Mouse (Mus musculus) T-helper 17 cell (primary cell): ENCODE data around the gene Ipo7.
"Not testable (repeated sequence)": the region's sequence is repeated elsewhere in the genome, so short reads cannot be mapped to it uniquely, and the experiment has no call there.

Experiments
- in situ Hi-C, 2 experiments: fragments of 300-600 bp; cut with MboI, MseI; formaldehyde crosslinking; loops; 1 replicate in 1 of 2; 2 replicates in 1 of 2; pipeline ENCODE4 v1.15.1; 2025; ENCODE audit warnings: high pct_unique_total_duplicates in 2 of 2

Gene Ipo7

DNA sequence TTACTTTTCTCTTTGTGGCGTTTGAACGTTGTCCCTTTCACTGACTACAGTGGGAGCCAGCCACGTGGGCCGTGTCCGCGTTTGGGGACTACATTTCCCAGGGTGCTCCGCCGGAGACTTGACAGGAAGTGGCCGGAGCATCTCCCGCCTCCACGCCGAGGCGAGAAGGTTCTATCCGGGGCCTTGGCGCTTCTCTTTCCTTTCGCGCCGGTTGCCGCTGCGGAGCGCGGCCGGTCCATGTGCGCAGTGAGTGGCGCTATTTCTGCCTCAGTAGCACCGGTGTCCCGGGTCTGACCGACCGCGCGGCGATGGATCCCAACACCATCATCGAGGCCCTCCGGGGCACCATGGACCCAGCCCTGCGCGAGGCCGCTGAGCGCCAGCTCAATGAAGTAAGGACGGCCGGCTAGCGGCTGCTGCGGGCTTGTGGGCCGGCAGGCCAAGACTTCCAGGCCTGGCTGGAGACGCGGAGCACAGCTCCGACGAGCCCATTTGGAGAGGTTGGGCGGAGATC is at the start of gene Ipo7:
Gene Ipo7 (plus strand): TSS at position 158 of the 514 bp plus-strand sequence.
- in situ Hi-C loops, result loop anchor here in 1 of 2 experiments (5.0 kb wide), 1 partner anchor 36 kb away; no protein-coding TSS in a partner anchor

DNA sequence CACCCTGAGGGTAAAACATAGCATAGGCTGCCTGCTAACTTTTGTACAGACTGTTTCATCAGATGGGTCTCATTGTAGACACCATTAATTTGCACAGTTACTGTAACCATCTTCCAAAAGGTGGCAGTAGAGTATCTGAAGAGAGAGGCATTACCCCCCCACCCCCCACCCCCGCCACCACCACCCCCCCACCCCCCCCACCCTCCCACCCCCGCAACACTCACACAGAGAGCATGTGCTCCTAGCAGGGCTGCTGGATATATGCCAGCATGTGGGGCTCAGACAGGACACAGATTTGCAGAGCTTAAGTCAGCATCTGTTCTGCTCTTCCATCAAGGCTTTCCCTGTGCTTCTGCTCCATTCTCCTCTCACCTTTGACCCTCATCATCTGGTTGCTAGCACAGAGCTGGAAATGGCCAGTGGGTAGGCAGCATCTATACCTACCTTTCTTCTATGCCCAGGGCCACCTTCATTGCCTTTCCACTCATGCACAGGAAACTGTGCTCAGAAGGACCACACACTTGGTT is 49.1 kb upstream of the Ipo7 start:
- in situ Hi-C loops, result loop anchor here in 1 of 2 experiments (25.0 kb wide), 1 partner anchor 643 kb away; the partner anchor contains the start of gene Sbf2

DNA sequence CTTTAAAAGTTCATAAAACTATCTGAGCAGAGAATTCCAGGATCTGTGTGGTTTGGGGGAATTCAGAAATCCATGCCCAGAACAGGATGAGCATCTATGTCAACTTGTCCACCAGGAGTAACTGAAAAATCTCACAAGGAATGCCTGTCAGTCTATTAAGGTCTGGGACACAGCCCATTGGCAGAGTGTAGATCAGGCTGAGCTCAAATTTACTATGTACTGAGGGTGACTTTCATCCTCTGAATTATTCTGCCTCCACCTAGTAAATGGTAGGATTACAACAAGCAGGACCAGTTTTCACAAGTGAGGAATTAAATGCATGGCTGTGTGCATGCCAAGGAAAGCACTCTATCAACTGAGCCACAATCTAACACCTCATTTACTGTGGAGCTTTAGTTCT is 48.5 kb upstream of the Ipo7 start:
- in situ Hi-C loops, result loop anchor here in 1 of 2 experiments (25.0 kb wide), 1 partner anchor 643 kb away; the partner anchor contains the start of gene Sbf2

DNA sequence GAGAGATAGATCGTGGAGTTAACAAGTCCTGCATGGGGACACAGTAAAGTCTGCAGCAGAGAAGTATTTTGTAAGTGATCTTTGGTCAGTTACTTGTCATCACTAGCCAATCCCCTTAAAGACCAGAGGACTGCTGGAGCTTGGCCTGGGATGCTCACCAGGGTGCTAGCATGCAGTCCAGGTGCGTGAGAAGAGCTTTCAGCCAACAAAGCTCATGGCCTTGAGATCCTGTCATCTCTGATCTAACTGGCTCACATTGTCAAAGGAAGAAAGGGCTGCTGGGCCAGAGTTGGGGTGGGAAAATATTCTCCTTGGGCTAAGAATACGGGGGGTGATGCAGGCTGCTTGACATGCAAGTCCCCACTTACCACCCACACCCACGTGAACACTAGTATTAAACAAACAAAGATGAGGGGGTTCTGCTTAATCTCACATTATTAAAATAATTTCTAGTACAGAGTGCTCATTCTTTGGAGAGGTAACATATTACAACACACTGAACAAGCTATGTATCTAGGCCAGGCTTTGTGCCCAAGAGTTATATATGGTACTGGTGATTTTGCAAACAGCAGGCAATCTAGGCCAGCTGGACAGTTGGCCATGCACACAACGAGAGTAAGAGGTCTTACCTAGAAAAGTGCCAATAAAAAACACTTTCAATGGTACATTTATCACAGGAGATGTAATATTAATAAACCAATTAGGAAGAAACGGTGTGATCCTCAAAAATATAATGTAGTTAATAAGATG is 41.9 kb upstream of the Ipo7 start:
- in situ Hi-C loops, result loop anchor here in 1 of 2 experiments (5.0 kb wide), 1 partner anchor 76 kb away; no protein-coding TSS in a partner anchor

DNA sequence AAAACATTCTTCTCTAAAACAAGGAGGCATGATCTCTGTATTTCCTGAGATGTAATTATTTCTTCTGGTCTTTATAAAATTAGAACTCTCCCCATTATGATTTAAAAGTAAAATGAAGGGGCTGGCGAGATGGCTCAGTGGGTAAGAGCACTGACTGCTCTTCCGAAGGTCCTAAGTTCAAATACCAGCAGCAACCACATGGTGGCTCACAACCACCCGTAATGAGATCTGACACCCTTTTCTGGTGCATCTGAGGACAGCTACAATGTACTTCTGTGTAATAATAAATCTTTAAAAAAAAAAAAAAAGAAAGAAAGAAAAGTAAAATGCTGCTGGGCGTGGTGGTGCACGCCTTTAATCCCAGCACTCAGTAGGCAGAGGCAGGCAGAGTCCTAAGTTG is 40.9 kb upstream of the Ipo7 start:
- in situ Hi-C loops, result loop anchor here in 1 of 2 experiments (5.0 kb wide), 1 partner anchor 75 kb away; no protein-coding TSS in a partner anchor

DNA sequence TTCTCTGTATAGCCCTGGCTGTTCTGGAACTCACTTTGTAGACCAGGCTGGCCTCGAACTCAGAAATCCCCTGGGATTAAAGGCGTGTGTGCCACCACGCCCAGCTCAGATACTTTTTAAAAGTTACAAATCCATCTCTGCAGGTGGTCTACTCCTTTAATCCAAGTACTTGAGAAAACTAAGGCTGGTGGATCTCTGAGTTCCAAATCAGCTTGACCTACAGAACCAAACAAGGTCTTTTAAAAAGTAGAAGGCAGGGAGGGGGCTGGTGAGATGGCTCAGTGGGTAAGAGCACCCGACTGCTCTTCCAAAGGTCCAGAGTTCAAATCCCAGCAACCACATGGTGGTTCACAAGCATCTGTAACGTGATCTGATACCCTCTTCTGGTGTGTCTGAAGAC is 33.5 kb upstream of the Ipo7 start:
- in situ Hi-C loops, result loop anchor here in 1 of 2 experiments (5.0 kb wide), 1 partner anchor 33 kb away; the partner anchor contains the start of gene Ipo7

DNA sequence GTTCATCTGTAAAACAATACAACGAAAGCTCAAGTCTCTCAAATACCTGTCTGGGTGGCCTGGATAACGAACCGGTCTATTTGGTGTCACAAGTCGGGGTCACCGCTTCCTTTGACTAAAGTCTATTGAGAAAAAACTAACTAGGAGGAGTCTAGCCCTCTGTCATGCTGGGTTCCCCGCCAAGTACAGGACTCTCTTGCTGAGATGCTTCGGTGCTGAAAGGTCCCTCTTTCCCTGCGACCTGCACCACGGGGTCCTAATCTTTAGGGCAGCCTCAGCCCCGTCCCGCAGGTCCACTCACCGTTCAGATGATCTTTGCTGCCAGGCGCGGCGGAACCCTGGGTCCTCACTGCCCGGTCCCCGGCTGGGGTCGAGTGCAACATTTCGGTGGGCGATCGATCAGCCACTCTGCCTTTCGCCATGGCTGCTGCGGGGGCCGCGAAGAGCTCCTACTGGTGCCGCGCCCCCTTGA is 32.4 kb upstream of the Ipo7 start:
- in situ Hi-C loops, result no loop called here

DNA sequence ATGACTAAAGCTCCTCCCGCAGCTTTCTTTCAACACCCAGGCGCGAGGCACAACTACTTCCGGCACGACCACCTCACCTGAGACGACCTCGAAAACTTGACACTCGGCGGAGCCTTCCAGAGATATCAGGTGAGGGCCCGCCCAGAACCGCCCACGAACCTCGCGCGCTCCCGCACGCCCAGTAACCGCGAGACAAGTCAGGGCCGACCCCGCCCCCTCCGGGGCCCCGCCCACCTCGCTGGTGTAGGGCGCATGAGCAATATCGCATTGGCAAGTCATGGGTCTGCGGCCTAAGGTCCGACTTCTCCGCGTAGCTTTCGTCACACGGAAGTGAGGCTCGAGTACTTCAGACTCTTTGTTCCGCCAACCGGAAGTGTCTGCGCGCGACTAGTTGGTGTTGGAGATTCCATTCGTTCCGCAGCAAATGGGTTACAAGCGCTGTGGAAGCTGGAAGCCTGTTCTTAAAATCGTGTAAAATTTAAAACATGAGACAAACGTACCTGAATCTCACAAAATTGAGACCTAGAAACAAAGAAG is 31.9 kb upstream of the Ipo7 start:
- in situ Hi-C loops, result no loop called here

DNA sequence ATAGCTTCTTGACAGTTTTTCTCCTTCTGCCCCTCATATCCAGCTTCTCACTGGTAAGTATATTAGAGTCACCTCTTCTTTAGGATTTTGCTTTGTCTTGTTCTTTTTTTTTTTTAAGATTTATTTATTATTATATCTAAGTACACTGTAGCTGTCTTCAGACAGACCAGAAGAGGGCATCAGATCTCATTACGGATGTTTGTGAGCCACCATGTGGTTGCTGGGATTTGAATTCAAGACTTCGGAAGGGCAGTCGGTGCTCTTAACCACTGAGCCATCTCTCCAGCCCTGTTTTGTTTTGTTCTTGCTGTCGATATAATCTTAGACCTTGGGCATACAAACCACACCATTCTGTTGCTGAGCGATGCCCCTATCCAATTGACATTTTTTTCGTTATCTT is 31.3 kb upstream of the Ipo7 start, which contains the start of gene Tmem41b:
Gene Tmem41b (minus strand): TSS at position 155 of the 400 bp plus-strand sequence.
- in situ Hi-C loops, result not testable (repeated sequence)

DNA sequence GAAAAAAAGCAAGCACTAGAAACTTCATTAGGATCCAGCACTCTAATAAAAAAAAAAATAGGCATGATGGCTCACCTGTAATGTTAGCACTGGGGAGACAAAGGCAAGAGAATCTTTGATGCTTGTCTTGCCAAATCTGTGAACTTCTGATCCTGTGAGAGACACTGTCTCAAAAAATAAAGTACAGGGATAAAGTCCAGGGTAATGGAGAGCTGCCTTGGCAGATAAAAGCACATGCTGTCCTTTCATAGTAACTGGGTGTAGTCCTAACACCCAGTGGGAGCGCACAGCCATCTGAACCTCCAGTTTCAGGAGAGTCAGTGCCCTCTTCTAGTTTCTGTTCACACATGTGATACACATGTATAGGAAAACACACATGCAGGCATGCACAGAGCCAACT is 26.8 kb upstream of the Ipo7 start:
- in situ Hi-C loops, result no loop called here

DNA sequence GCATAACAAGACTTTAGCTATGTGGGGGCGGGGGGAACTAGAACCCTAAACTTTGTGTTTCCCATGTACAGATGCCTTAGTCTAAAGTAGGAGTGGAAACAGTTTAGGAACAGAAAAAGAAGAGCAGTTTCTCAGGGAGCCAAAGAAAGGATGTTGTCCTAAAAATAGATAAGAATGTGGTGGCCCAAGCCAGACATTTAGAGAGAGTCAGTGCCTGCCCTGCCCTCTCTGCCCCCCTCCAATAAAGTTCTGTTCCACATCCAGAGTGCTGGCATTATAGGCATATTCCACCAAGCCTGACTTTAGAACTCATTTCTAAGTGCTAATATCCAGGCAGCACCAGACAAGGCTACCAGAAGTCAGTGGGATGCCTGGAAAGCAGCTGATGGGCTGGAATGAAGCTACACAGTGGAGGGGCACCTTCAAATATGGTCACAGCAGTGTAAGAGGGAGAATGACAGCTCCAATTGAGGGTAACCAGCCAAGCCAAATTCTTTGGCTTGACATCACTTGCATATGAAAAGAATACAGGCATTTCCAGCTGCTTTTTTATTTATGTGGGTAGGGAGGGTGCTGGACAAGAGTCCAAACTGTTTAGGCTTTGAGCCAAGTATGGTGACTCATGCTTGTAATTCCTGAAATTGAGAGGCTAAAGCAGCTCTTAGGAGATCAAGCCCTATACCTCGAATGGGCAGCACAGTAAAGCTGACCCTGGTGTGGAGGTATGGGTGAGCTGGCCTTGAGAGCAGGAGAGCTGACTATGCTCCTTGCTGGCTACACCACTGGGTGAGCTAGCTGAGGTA is 24.7 kb upstream of the Ipo7 start:
- in situ Hi-C loops, result no loop called here

DNA sequence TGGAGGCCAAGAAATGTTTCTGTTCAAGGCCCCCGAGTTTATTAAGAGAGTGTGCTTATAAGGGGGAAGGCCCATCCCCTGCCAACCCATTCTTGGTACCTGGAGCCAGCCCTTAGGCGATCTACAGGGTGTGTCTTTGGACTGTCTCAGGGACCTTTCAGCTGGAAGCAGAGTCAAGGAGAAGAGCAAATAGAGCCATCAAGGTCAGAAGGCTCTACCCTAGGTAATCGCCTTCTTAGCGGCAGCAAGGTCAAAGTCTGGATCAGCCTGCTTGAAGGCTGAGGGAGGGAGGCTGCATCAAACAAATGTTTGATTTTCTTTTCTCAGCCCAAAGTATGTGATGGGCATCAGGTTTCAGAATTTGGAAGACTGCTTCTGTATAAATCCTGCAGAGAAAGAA is 19.7 kb upstream of the Ipo7 start:
- in situ Hi-C loops, result no loop called here

DNA sequence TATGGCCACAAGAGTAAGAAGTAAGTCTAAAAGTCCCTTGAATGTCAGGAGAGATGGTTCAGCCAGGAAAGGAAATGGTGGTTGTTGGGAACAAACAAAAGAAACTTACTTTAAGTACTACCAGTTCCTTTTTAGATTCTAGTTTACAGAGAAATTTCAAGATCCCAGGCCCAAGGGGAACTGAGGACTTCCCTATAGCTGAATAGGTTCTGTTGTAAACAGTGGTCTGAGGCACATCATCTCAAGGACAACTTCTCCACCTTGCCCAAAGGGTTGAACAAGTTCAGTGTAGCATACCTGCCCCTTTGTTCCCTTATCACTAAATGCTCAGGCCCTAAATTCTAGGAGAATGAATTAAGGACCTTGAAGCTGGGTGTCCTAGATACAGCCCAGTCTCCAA is 16.0 kb upstream of the Ipo7 start:
- in situ Hi-C loops, result no loop called here

DNA sequence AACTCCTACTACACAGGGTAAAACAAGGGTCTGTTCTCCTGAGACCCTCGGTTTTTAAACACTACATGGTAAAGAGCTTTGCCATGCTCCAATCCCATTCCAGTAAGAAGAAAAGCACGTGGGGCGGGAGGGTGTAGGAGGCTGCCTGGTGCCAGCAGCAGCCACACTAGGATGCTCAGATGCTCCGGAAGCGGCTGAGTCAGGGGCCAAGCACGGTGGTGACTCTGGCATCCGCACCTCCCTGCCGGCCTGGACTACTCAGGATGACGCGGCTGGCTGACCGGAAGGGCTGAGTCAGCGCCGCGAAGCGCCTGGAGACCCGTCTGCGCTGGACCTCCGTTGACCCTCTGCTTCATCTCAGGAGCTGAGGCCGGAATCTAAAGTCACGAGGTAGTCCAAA is 15.1 kb upstream of the Ipo7 start:
- in situ Hi-C loops, result no loop called here

DNA sequence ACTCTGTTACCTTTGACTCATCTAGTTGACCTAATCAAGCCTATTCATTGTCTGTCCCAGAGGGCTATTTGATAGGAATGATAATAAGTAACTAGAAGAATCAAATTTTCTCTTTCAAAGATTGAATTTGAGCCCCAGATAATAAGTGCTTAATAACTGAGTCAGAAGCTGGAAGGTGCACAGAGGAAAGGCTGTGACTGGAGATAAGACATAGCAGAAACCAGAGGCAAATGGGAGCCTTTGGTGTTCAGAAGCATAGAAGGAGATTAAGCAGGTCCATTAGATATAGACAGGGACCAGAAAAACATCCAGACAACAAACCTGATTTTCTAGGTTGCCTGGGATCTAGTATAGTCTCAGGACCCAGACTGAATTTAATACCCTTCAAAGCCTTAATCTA is 12.1 kb upstream of the Ipo7 start:
- in situ Hi-C loops, result no loop called here

DNA sequence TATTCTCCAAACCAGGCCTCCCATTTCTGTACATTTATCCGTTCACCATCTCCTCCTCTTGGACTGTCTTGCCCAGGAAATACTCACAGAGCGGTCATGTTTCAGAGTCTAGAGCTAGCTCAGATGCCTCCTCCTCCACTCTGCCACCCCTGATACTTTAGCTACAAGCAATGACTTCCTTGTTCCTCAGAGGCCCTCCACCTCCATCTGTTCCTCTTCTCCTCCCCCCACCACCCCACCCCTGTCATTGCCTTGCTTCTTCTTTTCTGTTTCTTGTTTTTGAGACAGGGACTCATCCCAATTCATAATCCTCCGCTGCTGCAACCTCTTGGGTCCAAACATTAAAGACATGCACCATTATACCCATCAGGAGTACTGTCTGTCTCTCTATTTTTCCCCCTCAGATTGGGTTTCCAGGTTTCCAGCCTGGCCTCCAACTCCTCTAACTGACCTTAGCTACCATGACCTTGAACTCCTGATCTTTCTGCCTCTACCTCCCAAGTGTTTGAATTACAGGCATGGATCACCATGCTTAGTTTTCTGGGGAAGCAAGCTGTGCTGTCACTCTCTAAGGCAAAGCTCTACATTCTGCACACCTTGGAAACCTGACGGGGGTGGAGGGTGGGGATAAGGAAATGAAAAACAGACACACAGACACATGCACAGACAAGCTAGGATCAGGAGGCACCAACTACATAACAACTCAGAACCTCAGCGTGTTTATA is 11.4 kb upstream of the Ipo7 start:
- in situ Hi-C loops, result no loop called here

DNA sequence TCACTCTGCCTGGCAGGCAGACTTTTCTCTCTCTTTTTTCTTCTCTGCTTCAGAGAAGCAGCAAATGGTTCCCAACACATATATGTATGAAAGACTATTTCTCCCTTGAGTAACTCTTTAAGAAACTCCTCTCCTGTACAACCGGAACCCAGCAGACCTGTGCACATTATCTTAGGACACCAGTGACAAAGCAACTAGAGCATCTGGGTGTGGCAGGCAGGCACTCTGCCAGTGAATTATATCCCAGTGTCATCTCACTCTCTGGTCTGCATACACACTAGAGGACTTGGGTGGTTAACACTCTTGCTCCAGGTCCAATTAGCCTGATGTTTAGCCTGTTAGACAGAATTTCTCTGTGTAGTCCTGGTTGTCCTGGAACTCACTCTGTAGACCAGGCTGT is 9.6 kb upstream of the Ipo7 start:
- in situ Hi-C loops, result no loop called here

DNA sequence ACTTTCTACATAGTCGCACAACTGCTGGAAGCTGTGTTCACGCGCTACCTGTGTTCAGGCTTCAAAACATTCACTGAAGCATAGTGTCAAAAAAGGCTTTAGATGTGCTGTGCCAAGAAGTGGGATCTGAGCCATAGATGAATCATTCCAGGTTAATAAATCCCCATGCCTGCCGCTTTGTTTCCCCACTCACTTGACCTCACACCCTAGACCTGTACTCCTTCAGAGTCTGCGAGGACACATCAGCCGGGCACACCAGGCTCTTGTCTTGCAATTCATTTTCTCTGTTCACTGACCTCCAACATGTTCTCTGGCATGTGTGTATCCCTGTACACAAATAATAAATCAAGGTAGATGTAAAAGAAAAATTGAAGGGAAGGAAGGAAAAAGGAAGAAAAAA is 9.0 kb upstream of the Ipo7 start:
- in situ Hi-C loops, result no loop called here

DNA sequence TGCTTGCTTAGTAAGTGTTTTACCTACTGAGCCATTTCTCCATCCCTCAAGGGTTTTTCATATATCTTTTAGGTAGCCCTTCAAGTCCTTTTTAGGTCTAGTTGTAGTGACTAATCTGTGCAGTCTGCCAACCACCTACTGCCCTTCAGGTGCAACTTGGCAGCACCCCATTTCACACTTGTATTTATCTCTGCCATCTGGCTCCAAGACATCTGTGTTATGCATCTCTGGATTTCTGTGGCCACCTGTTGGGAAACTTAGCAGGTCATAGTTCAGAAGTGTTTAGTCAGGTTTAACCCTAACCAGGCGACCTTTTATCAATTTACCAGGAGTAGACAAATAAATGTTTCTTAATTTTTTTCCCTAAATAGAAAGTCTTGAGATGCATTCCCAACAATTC is 6.7 kb upstream of the Ipo7 start:
- in situ Hi-C loops, result no loop called here

DNA sequence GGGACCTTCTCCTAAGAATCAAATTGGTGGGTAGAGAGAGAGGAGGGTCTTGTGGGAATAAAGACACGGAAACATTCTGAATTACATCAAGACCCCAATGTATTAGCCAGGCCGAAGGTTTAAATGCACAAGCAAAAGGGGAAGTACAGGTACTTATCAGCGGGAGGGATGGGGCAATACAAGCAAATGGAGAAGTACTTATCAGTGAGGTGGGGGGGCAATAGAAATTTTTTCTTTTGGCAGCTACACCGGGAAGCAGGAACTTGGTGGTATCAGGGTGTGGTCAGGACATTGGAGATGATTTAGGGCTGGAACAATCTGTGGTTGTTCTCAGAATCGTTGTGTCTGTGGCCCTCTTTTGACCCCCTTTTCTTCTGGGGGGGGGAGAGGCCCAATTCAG is 3.8 kb upstream of the Ipo7 start:
- in situ Hi-C loops, result no loop called here
